Mouse (Mus musculus): ENCODE data around the gene Pnn.

GRCm38 (mm10) chr12:59080461-59080860 is 13.8 kb downstream of the Pnn start:
- TF ChIP-seq CTCF (IDR thresholded peaks at IDR 0.05; ENCODE audit: insufficient read depth, low read length), result no peak
- TF ChIP-seq POLR2A (IDR thresholded peaks at IDR 0.05; ENCODE audit: borderline replicate concordance, extremely low read depth, low read depth, low read length), result no peak

All from lung, adult 2 months (tissue).